Comparison of ENCODE assay signal across 25 mouse cellular contexts in the genomic region with DNA sequence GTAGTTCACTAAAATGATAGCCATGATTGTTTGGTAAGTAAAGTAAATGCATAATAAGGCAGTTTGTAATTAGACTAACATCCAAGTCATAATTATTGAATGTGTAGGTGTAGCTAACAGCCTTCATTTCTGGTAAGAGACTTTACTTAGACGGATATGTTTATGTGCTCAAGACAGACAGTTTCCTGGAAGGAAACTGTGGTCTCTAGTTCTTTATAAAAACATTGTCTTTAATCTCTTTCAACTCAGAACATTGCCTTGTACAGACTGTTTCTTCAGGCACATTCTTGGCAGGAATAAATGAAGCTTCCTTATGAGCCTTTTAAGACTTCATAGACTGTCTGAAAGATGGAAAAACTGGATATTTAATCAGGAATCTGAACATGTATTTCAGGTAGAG. TPM values are rescaled to one million over a fixed set of nuclear protein-coding genes. Genes with fewer than 3 reads are reported as not detected.
A peak's percentile ranks its signal among the peaks of the same experiment; 100 is the strongest.
DNase-seq lines count a peak whose midpoint lies in the region; ATAC-seq and TF ChIP-seq lines count a peak whose summit lies in the region.
"Had no signal": no experiment of that assay in that cellular context is flagged by ENCODE, and none has a peak within 500 bp of the region (broad histone marks: within the 10 kb centered on the region; RNA-seq: fewer than 3 reads in every experiment).

No protein-coding gene starts in this region.

- no peaks in the 10 kb centered on the region for H3K4me1 ChIP-seq in embryonic facial prominence, embryonic 14.5 days (ENCODE audit: control insufficient read depth, insufficient read depth, low read length)
- H3K4me1 ChIP-seq in embryonic facial prominence, embryonic 10.5 days: no peaks in the 10 kb centered on the region
- no peaks in the 10 kb centered on the region for H3K4me1 ChIP-seq in lung, postnatal 0 days (ENCODE audit: insufficient read depth, low read depth, low read length)
- H3K4me1 ChIP-seq: embryonic facial prominence, embryonic 15.5 days; forebrain, embryonic 10.5 days; heart, embryonic 10.5 days; hindbrain, embryonic 13.5 days had no signal

- no peak overlapping the region for H3K4me2 ChIP-seq in embryonic facial prominence, embryonic 14.5 days (ENCODE audit: low read depth, low read length)
- no peak overlapping the region for H3K4me2 ChIP-seq in lung, postnatal 0 days (replicated peaks; ENCODE audit: low read depth, low read length)
- H3K4me2 ChIP-seq: embryonic facial prominence, embryonic 15.5 days; hindbrain, embryonic 13.5 days had no signal

- no peak overlapping the region for H3K9ac ChIP-seq in embryonic facial prominence, embryonic 14.5 days (ENCODE audit: low read depth, low read length)
- H3K9ac ChIP-seq in lung, postnatal 0 days (replicated peaks; ENCODE audit: low read depth): no peak overlapping the region
- H3K9ac ChIP-seq: embryonic facial prominence, embryonic 15.5 days; hindbrain, embryonic 13.5 days had no signal

- 55% methylated on average over 1 of the region's 1 CpGs for WGBS in embryonic facial prominence, embryonic 14.5 days
- 76% methylated on average over 1 of the region's 1 CpGs for WGBS in embryonic facial prominence, embryonic 10.5 days
- 39% methylated on average over 1 of the region's 1 CpGs for WGBS in lung, postnatal 0 days

- no peak overlapping the region for H3K27ac ChIP-seq in embryonic facial prominence, embryonic 14.5 days (replicated peaks; ENCODE audit: low read depth, low read length)
- H3K27ac ChIP-seq in embryonic facial prominence, embryonic 10.5 days (replicated peaks): no peak overlapping the region
- H3K27ac ChIP-seq in lung, postnatal 0 days (ENCODE audit: low read length): no peak overlapping the region
- H3K27ac ChIP-seq: embryonic facial prominence, embryonic 15.5 days; forebrain, embryonic 10.5 days; gastrocnemius, adult 2 months; heart, embryonic 10.5 days; hindbrain, embryonic 13.5 days; hindbrain, postnatal 0 days had no signal

- H3K4me3 ChIP-seq in embryonic facial prominence, embryonic 14.5 days (ENCODE audit: low read depth, low read length): no peak overlapping the region
- H3K4me3 ChIP-seq in embryonic facial prominence, embryonic 10.5 days: no peak overlapping the region
- H3K4me3 ChIP-seq in lung, postnatal 0 days (ENCODE audit: low read depth, low read length): no peak overlapping the region
- H3K4me3 ChIP-seq: embryonic facial prominence, embryonic 15.5 days; erythroblast, embryonic 14.5 days; forebrain, embryonic 10.5 days; gastrocnemius, adult 2 months; heart, embryonic 10.5 days; hindbrain, embryonic 13.5 days had no signal

- no peak for TF ChIP-seq EP300 in lung, postnatal 0 days (IDR thresholded peaks at IDR 0.05)

- no peak for TF ChIP-seq CTCF in lung, postnatal 0 days (IDR thresholded peaks at IDR 0.05)

- H3K36me3 ChIP-seq in embryonic facial prominence, embryonic 14.5 days (ENCODE audit: control insufficient read depth, insufficient read depth, low read length): peaks cover 2% of the 10 kb centered on the region; the same call in 1 of the 2 replicates
- peaks cover 4% of the 10 kb centered on the region; the same call in 1 of the 2 replicates for H3K36me3 ChIP-seq in embryonic facial prominence, embryonic 10.5 days (replicated peaks)
- H3K36me3 ChIP-seq in lung, postnatal 0 days (ENCODE audit: insufficient read depth, low read length): no peaks in the 10 kb centered on the region
- H3K36me3 ChIP-seq: embryonic facial prominence, embryonic 15.5 days; heart, embryonic 10.5 days; hindbrain, embryonic 13.5 days had no signal

- H3K9me3 ChIP-seq in embryonic facial prominence, embryonic 14.5 days (ENCODE audit: control insufficient read depth, low read length): no peaks in the 10 kb centered on the region
- no peaks in the 10 kb centered on the region for H3K9me3 ChIP-seq in embryonic facial prominence, embryonic 10.5 days
- H3K9me3 ChIP-seq in lung, postnatal 0 days (ENCODE audit: low read length): no peaks in the 10 kb centered on the region
- H3K9me3 ChIP-seq: embryonic facial prominence, embryonic 15.5 days; forebrain, embryonic 10.5 days; G1E; heart, embryonic 10.5 days; hindbrain, embryonic 13.5 days had no signal

- ATAC-seq in embryonic facial prominence, embryonic 14.5 days (ENCODE audit: low read depth): no peak
- no peak for ATAC-seq in lung, postnatal 0 days
- peak; percentile 84 for ATAC-seq in inflammation-experienced regulatory T-cells, adult 6 months
- no peak for ATAC-seq in granulocyte monocyte progenitor cell, adult 5-6 weeks (replicated peaks; ENCODE audit: poor library complexity, severe bottlenecking)
- ATAC-seq: forebrain, embryonic 14.5 days; hindbrain, postnatal 0 days had no signal

- no peaks in the 10 kb centered on the region for H3K27me3 ChIP-seq in embryonic facial prominence, embryonic 14.5 days (replicated peaks; ENCODE audit: control insufficient read depth, insufficient read depth, low read length)
- no peaks in the 10 kb centered on the region for H3K27me3 ChIP-seq in embryonic facial prominence, embryonic 10.5 days (replicated peaks; ENCODE audit: low read depth, poor library complexity, severe bottlenecking)
- H3K27me3 ChIP-seq in lung, postnatal 0 days (replicated peaks; ENCODE audit: insufficient read depth, low read length): no peaks in the 10 kb centered on the region
- H3K27me3 ChIP-seq: embryonic facial prominence, embryonic 15.5 days; hindbrain, embryonic 13.5 days had no signal

- DNase-seq in embryonic facial prominence, embryonic 14.5 days (ENCODE audit: low spot score): peak; percentile 12
- DNase-seq in embryonic facial prominence, embryonic 10.5 days (ENCODE audit: low spot score): no peak
- peak; percentile 10 for DNase-seq in lung, postnatal 0 days (ENCODE audit: low spot score)
- no peak for DNase-seq in lung, adult 18-20 months
- DNase-seq in CD4-positive, CD25-positive, alpha-beta regulatory T cell, adult 2 months (ENCODE audit: low read depth, low spot score): peak; percentile 69
- no peak for DNase-seq in retina, postnatal 1 day
- DNase-seq: adrenal gland, postnatal 10 days; cerebellum, adult 11-12 months; cerebellum, adult 9-11 months; cerebellum, postnatal 36 days; gastrocnemius, adult 2 months; gastrocnemius, postnatal 25 days; heart, adult 11 months; heart, postnatal 10 days; heart, postnatal 4 days had no signal

RNA-seq across cellular contexts. Expression of a gene that starts 45.3 kb away (rescaled TPM):
- 24.0 and 27.1 TPM in 2 replicates for polyA plus RNA-seq in embryonic facial prominence, embryonic 14.5 days (2014; fragmentation: Nextera tagmentation; extraction: Ambion mirVana)
- polyA plus RNA-seq in embryonic facial prominence, embryonic 10.5 days (2016; fragmentation: Nextera tagmentation; extraction: Ambion mirVana): 38.7 and 39.6 TPM in 2 replicates
- polyA plus RNA-seq in lung, postnatal 0 days (2015; fragmentation: Nextera tagmentation; extraction: Ambion mirVana): 28.3 and 30.1 TPM in 2 replicates
- polyA plus RNA-seq in inflammation-experienced regulatory T-cells, adult 6 months (2017; shearing (Covaris generic)): 100 to 1,000 TPM; 104 to 248 (median 244) TPM
- 34.8 and 48.0 TPM in 2 replicates for total RNA-seq in granulocyte monocyte progenitor cell, adult 5-6 weeks (2014; fragmentation: Nextera tagmentation)
- total RNA-seq in granulocyte monocyte progenitor cell, adult 5-6 weeks (2017): 47.3 and 58.0 TPM in 2 replicates

Comparison
In these comparisons a context has a peak if more than half of its experiments do, and no peak if none do; other contexts are left out.
1. DNase-seq: peak in embryonic facial prominence, embryonic 14.5 days (single experiment), lung, postnatal 0 days (single experiment) and CD4-positive, CD25-positive, alpha-beta regulatory T cell, adult 2 months (single experiment); none in embryonic facial prominence, embryonic 10.5 days (single experiment), lung, adult 18-20 months (0 of 2) and retina, postnatal 1 day (single experiment).